Mouse (Mus musculus) ES-E14 (cell line): Measurements from ENCODE around the gene Zrsr2.

Source experiments
- CHD2 ChIP-seq: IDR thresholded peaks from 2 replicates; pipeline ENCODE4 v1.6.1; 2014; ENCODE audit warnings: mild to moderate bottlenecking, low read depth, low read length, inconsistent platforms
- HCFC1 ChIP-seq: IDR thresholded peaks from 2 replicates; pipeline ENCODE4 v1.6.1; 2012; ENCODE audit warnings: low read length, inconsistent platforms, borderline replicate concordance; ENCODE audit not compliant: insufficient read depth

DNA sequence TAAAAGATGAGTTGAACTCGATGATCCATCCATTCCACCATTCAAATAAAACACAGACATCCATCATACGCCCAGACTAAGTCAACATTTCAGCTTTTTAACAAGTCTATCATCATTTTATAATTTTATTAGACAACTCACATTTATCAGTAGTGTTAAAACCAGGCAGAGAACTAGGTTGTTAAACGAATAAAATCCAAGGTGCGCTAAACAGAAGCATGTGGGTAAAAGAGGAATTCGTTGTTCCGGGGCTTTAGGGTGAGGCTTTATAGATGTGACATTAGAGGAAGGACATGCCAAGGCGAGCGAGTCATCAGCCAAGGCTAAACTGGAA lies 50.5 kb downstream of the Zrsr2 start:
- TF ChIP-seq CHD2 (no peak), HCFC1 (no peak)
